Mouse (Mus musculus) ovary, postnatal 14 days (tissue): ENCODE results near the gene Col24a1.

Experiments
- DNase-seq: peaks from one replicate; pipeline ENCODE4 v3.0.0; 2022; ENCODE audit warnings: low spot score

Gene Col24a1

GRCm38 (mm10) chr3:145574468-145574867 lies 282.2 kb downstream of the Col24a1 start:
- no peak for DNase-seq

- no peak for DNase-seq
Observed at GRCm38 (mm10) chr3:145575340-145575739, 283.1 kb downstream of the Col24a1 start.

- peak; percentile 87 for DNase-seq
Observed at GRCm38 (mm10) chr3:145575743-145576481, 283.6 kb downstream of the Col24a1 start, which contains the start of gene Znhit6. TSS of gene Znhit6 (plus strand) at chr3:145576205.

- DNase-seq = no peak
Observed at GRCm38 (mm10) chr3:145576482-145576822, 284.2 kb downstream of the Col24a1 start.

- DNase-seq = no peak
Observed at GRCm38 (mm10) chr3:145576876-145577275, 284.6 kb downstream of the Col24a1 start.

- no peak for DNase-seq
Observed at GRCm38 (mm10) chr3:145583043-145583442, 290.8 kb downstream of the Col24a1 start.

GRCm38 (mm10) chr3:145583522-145584200 lies 291.4 kb downstream of the Col24a1 start:
- no peak for DNase-seq

GRCm38 (mm10) chr3:145590562-145590961 lies 298.3 kb downstream of the Col24a1 start:
- DNase-seq = no peak

GRCm38 (mm10) chr3:145591841-145592542 lies 299.7 kb downstream of the Col24a1 start:
- no peak for DNase-seq

GRCm38 (mm10) chr3:145595354-145595753 lies 303.1 kb downstream of the Col24a1 start:
- no peak for DNase-seq

- no peak for DNase-seq
Observed at GRCm38 (mm10) chr3:145599059-145599458, 306.8 kb downstream of the Col24a1 start.

- DNase-seq = no peak
Observed at GRCm38 (mm10) chr3:145600801-145601200, 308.5 kb downstream of the Col24a1 start.

GRCm38 (mm10) chr3:145601345-145601744 lies 309.1 kb downstream of the Col24a1 start:
- DNase-seq = no peak
